Mouse (Mus musculus): ENCODE results near the gene Gemin6.
"Not testable (repeated sequence)": the region's sequence is repeated elsewhere in the genome, so short reads cannot be mapped to it uniquely, and the experiment has no call there.

Gene Gemin6

DNA sequence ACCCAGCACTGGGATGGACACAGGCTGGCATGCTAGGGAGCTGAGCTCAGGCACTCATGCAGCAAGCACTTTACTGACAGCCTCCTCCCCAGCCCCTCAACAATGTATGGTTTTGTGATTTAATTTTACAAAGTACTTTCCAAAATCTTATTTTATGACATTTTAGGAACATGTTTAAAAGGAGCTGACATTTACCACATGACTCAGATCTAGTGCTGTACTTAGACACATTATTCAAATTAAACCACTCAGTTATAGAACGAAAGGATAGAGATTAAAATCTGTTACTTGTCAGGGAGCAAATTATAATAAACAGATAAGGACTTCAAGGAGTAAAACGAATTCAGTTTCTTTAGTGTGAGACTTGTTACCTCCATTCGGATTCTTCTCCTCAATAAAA, 11.2 kb downstream of the Gemin6 start:
- DNase-seq = no peak

DNA sequence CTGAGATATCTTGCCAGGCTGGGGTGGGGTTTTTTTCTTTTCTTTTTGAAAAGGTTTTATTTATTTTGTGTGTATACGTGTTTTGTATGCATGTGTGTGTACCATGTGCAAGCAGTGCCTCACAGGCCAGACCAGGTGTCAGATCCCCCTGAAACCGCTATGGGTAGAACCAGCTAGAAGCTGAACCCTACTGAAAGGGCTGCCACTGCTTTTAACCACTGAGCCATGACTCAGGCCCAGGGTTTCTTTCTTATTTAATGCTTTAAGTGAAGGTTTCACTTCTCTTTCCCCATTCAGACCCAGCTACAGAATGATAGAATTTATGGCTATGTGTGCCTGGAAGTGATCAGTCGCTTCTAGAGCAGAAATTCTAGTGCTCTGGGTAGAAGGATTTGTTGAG, 12.6 kb downstream of the Gemin6 start:
- DNase-seq = no peak

- DNase-seq = no peak
These were observed 13.2 kb downstream of the Gemin6 start for GRCm38 (mm10) chr17:80237475-80237874.

- no peak for DNase-seq
These were observed 17.4 kb downstream of the Gemin6 start for GRCm38 (mm10) chr17:80241594-80241993.

- DNase-seq = no peak
These were observed 18.9 kb downstream of the Gemin6 start for GRCm38 (mm10) chr17:80243116-80243515.

GRCm38 (mm10) chr17:80252757-80253525, 28.7 kb downstream of the Gemin6 start:
- DNase-seq = no peak

DNA sequence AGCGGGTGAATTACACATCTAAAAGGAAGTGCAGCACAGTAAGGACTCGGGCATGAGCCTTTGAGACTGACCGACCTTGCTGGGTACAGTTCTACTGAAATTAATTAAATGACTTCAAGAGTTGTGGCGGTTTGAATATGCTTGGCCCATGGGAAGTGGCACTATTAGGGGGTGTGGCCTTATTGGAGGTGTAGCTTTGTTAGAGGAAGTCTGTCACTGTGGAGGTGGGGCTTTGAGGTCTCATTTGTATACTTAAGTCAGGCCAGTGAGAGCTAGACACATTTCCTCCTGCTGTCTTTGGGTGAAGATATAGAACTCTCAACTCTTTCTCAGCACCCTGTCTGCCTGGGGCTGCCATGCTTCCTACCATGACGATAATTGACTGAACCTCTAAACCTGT, 30.2 kb downstream of the Gemin6 start:
- DNase-seq = no peak

DNA sequence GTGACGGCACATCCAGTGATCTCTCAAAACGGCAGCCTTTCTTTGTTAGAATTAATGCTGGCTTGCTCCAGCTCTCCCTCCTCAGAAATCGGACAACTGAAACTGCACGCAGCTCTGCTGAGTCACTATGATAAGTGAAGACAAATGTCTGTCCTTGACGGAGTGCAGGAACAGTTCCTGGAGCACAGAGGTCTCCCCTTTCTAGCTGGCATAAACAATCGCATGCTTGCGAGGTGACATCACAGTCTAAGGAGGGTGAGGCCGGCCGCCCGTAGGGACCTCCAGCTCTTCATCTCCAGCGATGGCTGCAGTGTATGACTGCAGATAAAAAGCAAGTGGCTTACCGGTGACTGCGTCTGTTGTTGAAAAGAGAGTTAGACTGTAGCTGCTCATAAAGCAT, 31.0 kb downstream of the Gemin6 start:
- no peak for DNase-seq

GRCm38 (mm10) chr17:80267065-80267464, 42.8 kb downstream of the Gemin6 start:
- DNase-seq = peak; percentile 66

- no peak for DNase-seq
These were observed 43.9 kb downstream of the Gemin6 start for GRCm38 (mm10) chr17:80268151-80268550.

DNA sequence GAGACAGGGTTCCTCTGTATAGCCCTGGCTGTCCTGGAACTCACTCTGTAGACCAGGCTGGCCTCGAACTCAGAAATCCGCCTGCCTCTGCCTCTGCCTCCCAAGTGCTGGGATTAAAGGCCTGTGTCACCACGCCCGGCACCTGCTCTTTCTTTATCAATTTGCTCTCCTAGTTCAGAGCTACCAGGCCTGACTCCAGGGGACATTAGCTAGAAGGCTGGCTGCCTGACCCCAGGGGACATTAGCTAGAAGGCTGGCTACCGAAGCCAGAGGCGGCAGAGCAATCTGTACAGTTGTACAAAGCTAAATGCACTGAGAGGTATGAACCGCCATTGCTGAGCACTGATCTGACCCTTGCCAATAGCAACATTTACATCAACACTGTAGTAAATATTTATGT, 46.4 kb downstream of the Gemin6 start:
- DNase-seq = not testable (repeated sequence)
